ENCODE assay signal across 26 mouse cellular contexts in the genomic region with DNA sequence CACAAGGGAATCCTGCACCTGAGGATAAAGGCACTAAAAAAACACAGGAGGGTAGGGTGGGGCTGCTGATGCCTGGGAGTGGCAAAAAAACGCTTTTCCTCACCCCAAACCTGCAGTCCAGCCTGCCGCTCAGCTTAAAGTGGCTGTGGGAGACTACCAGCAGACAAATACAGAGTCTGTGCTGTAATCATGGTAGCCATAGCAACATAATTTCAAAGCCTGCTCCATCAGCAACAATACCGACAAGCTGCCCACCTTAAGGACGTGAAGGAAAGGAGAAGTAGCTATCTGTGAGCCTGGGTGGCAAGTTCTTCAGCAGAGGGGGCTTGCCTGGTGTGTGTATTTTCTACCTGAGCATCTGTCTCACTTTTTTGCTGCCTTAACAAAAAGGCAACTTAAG.
DNase-seq lines count a peak whose midpoint lies in the region; ATAC-seq lines count a peak whose summit lies in the region.
"Had no signal": no experiment of that assay in that cellular context is flagged by ENCODE, and none has a peak within 500 bp of the region (broad histone marks: within the 10 kb centered on the region; RNA-seq: fewer than 3 reads in every experiment).

No protein-coding gene starts in this region.

- no peaks in the 10 kb centered on the region for H3K4me1 ChIP-seq in midbrain, embryonic 14.5 days (ENCODE audit: control insufficient read depth, insufficient read depth, low read length)
- no peaks in the 10 kb centered on the region for H3K4me1 ChIP-seq in midbrain, embryonic 11.5 days (ENCODE audit: control insufficient read depth, insufficient read depth, low read length)
- H3K4me1 ChIP-seq in hindbrain, embryonic 16.5 days (ENCODE audit: control insufficient read depth, insufficient read depth, low read depth, low read length) = peaks cover 2% of the 10 kb centered on the region; the same call in 1 of the 2 replicates
- H3K4me1 ChIP-seq: limb, embryonic 13.5 days; liver, embryonic 12.5 days; midbrain, embryonic 12.5 days had no signal

- WGBS in midbrain, embryonic 14.5 days = 52% methylated on average over 4 of the region's 4 CpGs
- 75% methylated on average over 4 of the region's 4 CpGs for WGBS in midbrain, embryonic 11.5 days
- 39% methylated on average over 4 of the region's 4 CpGs for WGBS in hindbrain, embryonic 16.5 days

- no peaks in the 10 kb centered on the region for H3K36me3 ChIP-seq in midbrain, embryonic 14.5 days (ENCODE audit: control insufficient read depth, insufficient read depth, low read length)
- H3K36me3 ChIP-seq in midbrain, embryonic 11.5 days (ENCODE audit: control insufficient read depth, insufficient read depth, low read length) = no peaks in the 10 kb centered on the region
- no peaks in the 10 kb centered on the region for H3K36me3 ChIP-seq in hindbrain, embryonic 16.5 days (ENCODE audit: control insufficient read depth, insufficient read depth, low read length)
- H3K36me3 ChIP-seq: G1E; liver, embryonic 12.5 days; midbrain, embryonic 12.5 days had no signal

- H3K4me3 ChIP-seq in midbrain, embryonic 14.5 days (replicated peaks; ENCODE audit: low read depth, low read length) = no peak overlapping the region
- no peak overlapping the region for H3K4me3 ChIP-seq in midbrain, embryonic 11.5 days (ENCODE audit: low read depth, low read length)
- no peak overlapping the region for H3K4me3 ChIP-seq in hindbrain, embryonic 16.5 days (ENCODE audit: low read length)
- H3K4me3 ChIP-seq: embryonic facial prominence, embryonic 13.5 days; erythroblast, embryonic 14.5 days; limb, embryonic 13.5 days; liver, embryonic 12.5 days; midbrain, embryonic 12.5 days had no signal

- H3K9me3 ChIP-seq in midbrain, embryonic 14.5 days (ENCODE audit: control insufficient read depth, low read length) = no peaks in the 10 kb centered on the region
- H3K9me3 ChIP-seq in midbrain, embryonic 11.5 days (ENCODE audit: control insufficient read depth, low read length) = no peaks in the 10 kb centered on the region
- H3K9me3 ChIP-seq in hindbrain, embryonic 16.5 days (ENCODE audit: control insufficient read depth, low read length) = no peaks in the 10 kb centered on the region
- H3K9me3 ChIP-seq: embryonic facial prominence, embryonic 13.5 days; limb, embryonic 13.5 days; midbrain, embryonic 12.5 days had no signal

- H3K9ac ChIP-seq in midbrain, embryonic 14.5 days (replicated peaks; ENCODE audit: low read length) = no peak overlapping the region; the same call in 1 of the 2 replicates
- H3K9ac ChIP-seq in midbrain, embryonic 11.5 days (ENCODE audit: low read length) = no peak overlapping the region
- no peak overlapping the region for H3K9ac ChIP-seq in hindbrain, embryonic 16.5 days (ENCODE audit: low read depth, low read length)
- H3K9ac ChIP-seq: embryonic facial prominence, embryonic 13.5 days; limb, embryonic 13.5 days; liver, embryonic 12.5 days; midbrain, embryonic 12.5 days had no signal

- no peak overlapping the region for H3K4me2 ChIP-seq in midbrain, embryonic 14.5 days (ENCODE audit: low read length)
- H3K4me2 ChIP-seq in midbrain, embryonic 11.5 days = no peak overlapping the region
- H3K4me2 ChIP-seq in hindbrain, embryonic 16.5 days (ENCODE audit: low read length) = no peak overlapping the region
- H3K4me2 ChIP-seq: embryonic facial prominence, embryonic 13.5 days; heart, embryonic 11.5 days; limb, embryonic 13.5 days; liver, embryonic 12.5 days; midbrain, embryonic 12.5 days had no signal

- no peaks in the 10 kb centered on the region for H3K27me3 ChIP-seq in midbrain, embryonic 14.5 days (ENCODE audit: control insufficient read depth, insufficient read depth, low read length)
- no peaks in the 10 kb centered on the region for H3K27me3 ChIP-seq in midbrain, embryonic 11.5 days (ENCODE audit: control insufficient read depth, insufficient read depth, low read length)
- no peaks in the 10 kb centered on the region for H3K27me3 ChIP-seq in hindbrain, embryonic 16.5 days (replicated peaks; ENCODE audit: control insufficient read depth, insufficient read depth, low read length)
- H3K27me3 ChIP-seq: CH12.LX; embryonic facial prominence, embryonic 13.5 days; limb, embryonic 13.5 days; liver, embryonic 12.5 days; midbrain, embryonic 12.5 days had no signal

- no peak overlapping the region for H3K27ac ChIP-seq in midbrain, embryonic 14.5 days (replicated peaks; ENCODE audit: low read depth, low read length)
- no peak overlapping the region for H3K27ac ChIP-seq in midbrain, embryonic 11.5 days (ENCODE audit: low read depth, low read length)
- H3K27ac ChIP-seq in hindbrain, embryonic 16.5 days (ENCODE audit: low read depth, low read length) = no peak overlapping the region
- H3K27ac ChIP-seq: embryonic facial prominence, embryonic 13.5 days; limb, embryonic 13.5 days; liver, embryonic 12.5 days; midbrain, embryonic 12.5 days had no signal

- DNase-seq in heart, adult 11 months = peak; percentile 67
- DNase-seq in heart, postnatal 4 days = no peak
- peak; percentile 57 for DNase-seq in midbrain, embryonic 14.5 days
- no peak for DNase-seq in midbrain, embryonic 11.5 days (ENCODE audit: low spot score, missing footprints)
- no peak for DNase-seq in adrenal gland, adult 18-20 months (ENCODE audit: low spot score in 2 of 2)
- DNase-seq in cerebellum, postnatal 14 days = no peak
- DNase-seq: adrenal gland, adult 8-10 months; B cell, adult 2 months; cerebellum, adult 2 months; cerebellum, postnatal 36 days; embryo, embryonic 11 days; gastrocnemius, postnatal 10 days; kidney, postnatal 25 days; lung, adult 18-20 months; lung, postnatal 10 days; right cerebral cortex, postnatal 14 days had no signal

- ATAC-seq in midbrain, embryonic 14.5 days (ENCODE audit: low FRiP score, low TSS enrichment) = no peak
- no peak for ATAC-seq in midbrain, embryonic 11.5 days (ENCODE audit: low FRiP score)
- ATAC-seq in hindbrain, embryonic 16.5 days = peak; percentile 61; the same call in 1 of the 2 replicates
- ATAC-seq: intestine, postnatal 0 days; liver, embryonic 12.5 days had no signal

Comparison
In these comparisons a context has a peak if more than half of its experiments do, and no peak if none do; other contexts are left out.
1. DNase-seq: peak in heart, adult 11 months (single experiment) and midbrain, embryonic 14.5 days (single experiment); none in heart, postnatal 4 days (single experiment), midbrain, embryonic 11.5 days (single experiment), adrenal gland, adult 18-20 months (0 of 2) and cerebellum, postnatal 14 days (0 of 2).